Mouse (Mus musculus): ENCODE measurements around the gene Luc7l3. TPM values are rescaled to one million over a fixed set of nuclear protein-coding genes. Genes with fewer than 3 reads are reported as not detected.
A peak's percentile ranks its signal among the peaks of the same experiment; 100 is the strongest.

The Luc7l3 gene
- polyA plus RNA-seq, 1 experiment = 21.3 TPM

GRCm38 (mm10) chr11:94281199-94282181 is 40.3 kb downstream of the Luc7l3 start, which contains the start of gene Gm21885:
Gm21885 (plus strand) TSS chr11:94281873.
- Histone ChIP-seq H3ac (ENCODE audit: control insufficient read depth, insufficient read length, low read depth) (no peak within 1 kb of the TSS), H3K79me2 (ENCODE audit: control insufficient read depth, insufficient read depth) (no peaks in the 10 kb centered on the region), H3K27me3 (ENCODE audit: control insufficient read depth, insufficient read depth, insufficient read length) (no peaks in the 10 kb centered on the region), H3K79me3 (ENCODE audit: low read depth) (no peaks in the 10 kb centered on the region), H3K36me3 (ENCODE audit: control insufficient read depth, insufficient read depth) (peaks cover 36% of the 10 kb centered on the region), H3K4me3 (ENCODE audit: insufficient read depth, poor library complexity, severe bottlenecking) (no peak within 1 kb of the TSS)
- TF ChIP-seq FOSL1 (IDR thresholded peaks at IDR 0.05; ENCODE audit: insufficient read depth, low read length, poor library complexity, severe bottlenecking) (no peak), CTCF (IDR thresholded peaks at IDR 0.05; ENCODE audit: control insufficient read depth, insufficient read depth, insufficient read length) (no peak), MYOG (IDR thresholded peaks at IDR 0.05; ENCODE audit: control insufficient read depth, extremely low read depth, insufficient read length) (no peak), MYOD1 (IDR thresholded peaks at IDR 0.05; ENCODE audit: control insufficient read depth, insufficient read length, low read depth) (no peak), USF1 (IDR thresholded peaks at IDR 0.05; ENCODE audit: low read depth) (no peak), MAX (IDR thresholded peaks at IDR 0.05) (no peak), CEBPB (IDR thresholded peaks at IDR 0.05; ENCODE audit: low read depth) (no peak)

- Histone ChIP-seq H3K4me3 (ENCODE audit: insufficient read depth, poor library complexity, severe bottlenecking) (no peak overlapping the region), H3ac (ENCODE audit: control insufficient read depth, insufficient read length, low read depth) (no peak overlapping the region), H3K79me2 (ENCODE audit: control insufficient read depth, insufficient read depth) (no peaks in the 10 kb centered on the region), H3K36me3 (ENCODE audit: control insufficient read depth, insufficient read depth) (peaks cover 8% of the 10 kb centered on the region), H3K79me3 (ENCODE audit: low read depth) (no peaks in the 10 kb centered on the region), H3K27me3 (ENCODE audit: control insufficient read depth, insufficient read depth, insufficient read length) (no peaks in the 10 kb centered on the region)
- TF ChIP-seq USF1 (IDR thresholded peaks at IDR 0.05; ENCODE audit: low read depth) (no peak), MAX (IDR thresholded peaks at IDR 0.05) (peak; percentile 88), CTCF (IDR thresholded peaks at IDR 0.05; ENCODE audit: control insufficient read depth, insufficient read depth, insufficient read length) (peak; percentile 90)
Measured at GRCm38 (mm10) chr11:94276869-94277337, 44.9 kb downstream of the Luc7l3 start.

GRCm38 (mm10) chr11:94275686-94276085 is 46.1 kb downstream of the Luc7l3 start:
- Histone ChIP-seq H3K27me3 (ENCODE audit: control insufficient read depth, insufficient read depth, insufficient read length) (no peaks in the 10 kb centered on the region), H3K79me3 (ENCODE audit: low read depth) (no peaks in the 10 kb centered on the region), H3ac (ENCODE audit: control insufficient read depth, insufficient read length, low read depth) (no peak overlapping the region), H3K79me2 (ENCODE audit: control insufficient read depth, insufficient read depth) (no peaks in the 10 kb centered on the region), H3K36me3 (ENCODE audit: control insufficient read depth, insufficient read depth) (no peaks in the 10 kb centered on the region), H3K4me3 (ENCODE audit: insufficient read depth, poor library complexity, severe bottlenecking) (no peak overlapping the region)
- no peak for TF ChIP-seq FOSL1 (IDR thresholded peaks at IDR 0.05; ENCODE audit: insufficient read depth, low read length, poor library complexity, severe bottlenecking)
- no peak for TF ChIP-seq MYOD1 (IDR thresholded peaks at IDR 0.05; ENCODE audit: control insufficient read depth, insufficient read length, low read depth)
- TF ChIP-seq CTCF (IDR thresholded peaks at IDR 0.05; ENCODE audit: control insufficient read depth, insufficient read depth, insufficient read length) = no peak
- TF ChIP-seq USF1 (IDR thresholded peaks at IDR 0.05; ENCODE audit: low read depth) = no peak
- no peak for TF ChIP-seq MAX (IDR thresholded peaks at IDR 0.05)
- TF ChIP-seq CEBPB (IDR thresholded peaks at IDR 0.05; ENCODE audit: low read depth) = no peak
- no peak for TF ChIP-seq MYOG (IDR thresholded peaks at IDR 0.05; ENCODE audit: control insufficient read depth, extremely low read depth, insufficient read length)

- TF ChIP-seq MYOG (IDR thresholded peaks at IDR 0.05; ENCODE audit: control insufficient read depth, extremely low read depth, insufficient read length) (no peak), MAX (IDR thresholded peaks at IDR 0.05) (no peak), MYOD1 (IDR thresholded peaks at IDR 0.05; ENCODE audit: control insufficient read depth, insufficient read length, low read depth) (no peak), USF1 (IDR thresholded peaks at IDR 0.05; ENCODE audit: low read depth) (no peak), FOSL1 (IDR thresholded peaks at IDR 0.05; ENCODE audit: insufficient read depth, low read length, poor library complexity, severe bottlenecking) (no peak), CEBPB (IDR thresholded peaks at IDR 0.05; ENCODE audit: low read depth) (no peak), CTCF (IDR thresholded peaks at IDR 0.05; ENCODE audit: control insufficient read depth, insufficient read depth, insufficient read length) (no peak)
- Histone ChIP-seq H3K79me2 (ENCODE audit: control insufficient read depth, insufficient read depth) (no peaks in the 10 kb centered on the region), H3K4me3 (ENCODE audit: insufficient read depth, poor library complexity, severe bottlenecking) (no peak overlapping the region), H3K79me3 (ENCODE audit: low read depth) (no peaks in the 10 kb centered on the region), H3K27me3 (ENCODE audit: control insufficient read depth, insufficient read depth, insufficient read length) (no peaks in the 10 kb centered on the region), H3ac (ENCODE audit: control insufficient read depth, insufficient read length, low read depth) (no peak overlapping the region), H3K36me3 (ENCODE audit: control insufficient read depth, insufficient read depth) (no peaks in the 10 kb centered on the region)
Measured at GRCm38 (mm10) chr11:94275226-94275625, 46.6 kb downstream of the Luc7l3 start.

- H3K79me2 ChIP-seq (ENCODE audit: control insufficient read depth, insufficient read depth) = no peaks in the 10 kb centered on the region
- TF ChIP-seq FOSL1 (IDR thresholded peaks at IDR 0.05; ENCODE audit: insufficient read depth, low read length, poor library complexity, severe bottlenecking) (no peak), MYOD1 (IDR thresholded peaks at IDR 0.05; ENCODE audit: control insufficient read depth, insufficient read length, low read depth) (no peak), MYOG (IDR thresholded peaks at IDR 0.05; ENCODE audit: control insufficient read depth, extremely low read depth, insufficient read length) (no peak), MAX (IDR thresholded peaks at IDR 0.05) (no peak), CEBPB (IDR thresholded peaks at IDR 0.05; ENCODE audit: low read depth) (no peak), USF1 (IDR thresholded peaks at IDR 0.05; ENCODE audit: low read depth) (no peak), CTCF (IDR thresholded peaks at IDR 0.05; ENCODE audit: control insufficient read depth, insufficient read depth, insufficient read length) (no peak)
- H3ac ChIP-seq (ENCODE audit: control insufficient read depth, insufficient read length, low read depth) = no peak overlapping the region
- H3K4me3 ChIP-seq (ENCODE audit: insufficient read depth, poor library complexity, severe bottlenecking) = no peak overlapping the region
- H3K79me3 ChIP-seq (ENCODE audit: low read depth) = no peaks in the 10 kb centered on the region
- no peaks in the 10 kb centered on the region for H3K27me3 ChIP-seq (ENCODE audit: control insufficient read depth, insufficient read depth, insufficient read length)
- H3K36me3 ChIP-seq (ENCODE audit: control insufficient read depth, insufficient read depth) = no peaks in the 10 kb centered on the region
Measured at GRCm38 (mm10) chr11:94274206-94274867, 47.5 kb downstream of the Luc7l3 start.
